Mouse (Mus musculus) layer of hippocampus, postnatal 25 days (tissue): ENCODE data around the gene Sestd1. TPM values are rescaled to one million over a fixed set of nuclear protein-coding genes. Genes with fewer than 3 reads are reported as not detected.

Experiments used
- DNase-seq, 2 experiments: peaks; one replicate each; pipeline ENCODE4 v3.0.0; 2022; ENCODE audit warnings: mixed read lengths in 2 of 2, low spot score in 1 of 2; ENCODE audit errors: extremely low spot score in 1 of 2
- total RNA-seq, 2 experiments: library from RNA; stranded (reverse); gene quantifications; 2 replicates each; pipeline ENCODE4 v1.2.3; 2021

The Sestd1 gene
- total RNA-seq = 10 to 100 TPM; 37.3 to 45.0 TPM

GRCm38 (mm10) chr2:77280512-77281409, at the start of gene Sestd1:
Sestd1 (minus strand) TSS chr2:77280592.
- peak; percentile 43 to 60 for DNase-seq

- no peak for DNase-seq
Measured at GRCm38 (mm10) chr2:77327246-77327645, 46.9 kb upstream of the Sestd1 start.

- DNase-seq = no peak
Measured at GRCm38 (mm10) chr2:77323739-77324138, 43.3 kb upstream of the Sestd1 start.

- DNase-seq = no peak
Measured at GRCm38 (mm10) chr2:77323156-77323555, 42.8 kb upstream of the Sestd1 start.

- DNase-seq = no peak
Measured at GRCm38 (mm10) chr2:77319196-77319595, 38.8 kb upstream of the Sestd1 start.

GRCm38 (mm10) chr2:77316961-77317360, 36.6 kb upstream of the Sestd1 start:
- no peak for DNase-seq

GRCm38 (mm10) chr2:77313846-77314245, 33.5 kb upstream of the Sestd1 start:
- no peak for DNase-seq

- DNase-seq = no peak
Measured at GRCm38 (mm10) chr2:77312616-77313015, 32.2 kb upstream of the Sestd1 start.

- DNase-seq = peak in 1 of 2 experiments; percentile 20
Measured at GRCm38 (mm10) chr2:77309313-77309712, 28.9 kb upstream of the Sestd1 start.

- DNase-seq = no peak
Measured at GRCm38 (mm10) chr2:77304494-77304893, 24.1 kb upstream of the Sestd1 start.

- no peak for DNase-seq
Measured at GRCm38 (mm10) chr2:77303716-77304115, 23.3 kb upstream of the Sestd1 start.

- DNase-seq = no peak
Measured at GRCm38 (mm10) chr2:77302655-77303348, 22.4 kb upstream of the Sestd1 start.

GRCm38 (mm10) chr2:77301687-77302389, 21.4 kb upstream of the Sestd1 start:
- DNase-seq = no peak

GRCm38 (mm10) chr2:77289701-77290100, 9.3 kb upstream of the Sestd1 start:
- DNase-seq = no peak

GRCm38 (mm10) chr2:77286755-77287154, 6.4 kb upstream of the Sestd1 start:
- no peak for DNase-seq

GRCm38 (mm10) chr2:77284281-77284899, 4.0 kb upstream of the Sestd1 start:
- DNase-seq = no peak

GRCm38 (mm10) chr2:77279861-77280511, 406 bp downstream of the Sestd1 start:
- DNase-seq = no peak

GRCm38 (mm10) chr2:77277272-77277671, 3.1 kb downstream of the Sestd1 start:
- DNase-seq = no peak

- no peak for DNase-seq
Measured at GRCm38 (mm10) chr2:77275851-77276250, 4.5 kb downstream of the Sestd1 start.
